Mouse (Mus musculus): Measurements from ENCODE around the gene Kat6b. TPM values are rescaled to one million over a fixed set of nuclear protein-coding genes. Genes with fewer than 3 reads are reported as not detected.

Kat6b gene
- polyA plus RNA-seq, 1 experiment, result 22.5 TPM

- Histone ChIP-seq H3K27ac (ENCODE audit: insufficient read depth, low read length) (no peak overlapping the region), H3K27me3 (ENCODE audit: control insufficient read depth, insufficient read depth, low read length) (no peaks in the 10 kb centered on the region), H3K4me3 (replicated peaks; ENCODE audit: insufficient read depth, low read depth, low read length) (no peak overlapping the region), H3K4me1 (ENCODE audit: control insufficient read depth, insufficient read depth, low read length) (peaks cover 8% of the 10 kb centered on the region)
- DNase-seq, result no peak
- TF ChIP-seq CTCF (IDR thresholded peaks at IDR 0.05; ENCODE audit: borderline replicate concordance, insufficient read depth, low read depth, low read length) (no peak), POLR2A (IDR thresholded peaks at IDR 0.05; ENCODE audit: borderline replicate concordance, insufficient read depth, low read length) (no peak)
- WGBS, result 95% methylated on average over 4 of the region's 4 CpGs
Observed at GRCm38 (mm10) chr14:21590205-21590604, 109.0 kb downstream of the Kat6b start.

- Histone ChIP-seq H3K27ac (ENCODE audit: insufficient read depth, low read length) (no peak overlapping the region), H3K4me3 (replicated peaks; ENCODE audit: insufficient read depth, low read depth, low read length) (no peak overlapping the region), H3K27me3 (ENCODE audit: control insufficient read depth, insufficient read depth, low read length) (no peaks in the 10 kb centered on the region), H3K4me1 (ENCODE audit: control insufficient read depth, insufficient read depth, low read length) (peaks cover 7% of the 10 kb centered on the region)
- no peak for TF ChIP-seq CTCF (IDR thresholded peaks at IDR 0.05; ENCODE audit: borderline replicate concordance, insufficient read depth, low read depth, low read length)
- no peak for DNase-seq
- WGBS, result 97% methylated on average over 1 of the region's 1 CpGs
Observed at GRCm38 (mm10) chr14:21592152-21592551, 110.9 kb downstream of the Kat6b start.

- DNase-seq, result no peak
- no peaks in the 10 kb centered on the region for H3K27me3 ChIP-seq (ENCODE audit: control insufficient read depth, insufficient read depth, low read length)
- H3K4me1 ChIP-seq (ENCODE audit: control insufficient read depth, insufficient read depth, low read length), result peaks cover 5% of the 10 kb centered on the region
- no peak overlapping the region for H3K4me3 ChIP-seq (replicated peaks; ENCODE audit: insufficient read depth, low read depth, low read length)
- TF ChIP-seq POLR2A (IDR thresholded peaks at IDR 0.05; ENCODE audit: borderline replicate concordance, insufficient read depth, low read length) (no peak), CTCF (IDR thresholded peaks at IDR 0.05; ENCODE audit: borderline replicate concordance, insufficient read depth, low read depth, low read length) (no peak)
- 75% methylated on average over 8 of the region's 8 CpGs for WGBS
- H3K27ac ChIP-seq (ENCODE audit: insufficient read depth, low read length), result no peak overlapping the region
Observed at GRCm38 (mm10) chr14:21592985-21593750, 111.9 kb downstream of the Kat6b start.

DNA sequence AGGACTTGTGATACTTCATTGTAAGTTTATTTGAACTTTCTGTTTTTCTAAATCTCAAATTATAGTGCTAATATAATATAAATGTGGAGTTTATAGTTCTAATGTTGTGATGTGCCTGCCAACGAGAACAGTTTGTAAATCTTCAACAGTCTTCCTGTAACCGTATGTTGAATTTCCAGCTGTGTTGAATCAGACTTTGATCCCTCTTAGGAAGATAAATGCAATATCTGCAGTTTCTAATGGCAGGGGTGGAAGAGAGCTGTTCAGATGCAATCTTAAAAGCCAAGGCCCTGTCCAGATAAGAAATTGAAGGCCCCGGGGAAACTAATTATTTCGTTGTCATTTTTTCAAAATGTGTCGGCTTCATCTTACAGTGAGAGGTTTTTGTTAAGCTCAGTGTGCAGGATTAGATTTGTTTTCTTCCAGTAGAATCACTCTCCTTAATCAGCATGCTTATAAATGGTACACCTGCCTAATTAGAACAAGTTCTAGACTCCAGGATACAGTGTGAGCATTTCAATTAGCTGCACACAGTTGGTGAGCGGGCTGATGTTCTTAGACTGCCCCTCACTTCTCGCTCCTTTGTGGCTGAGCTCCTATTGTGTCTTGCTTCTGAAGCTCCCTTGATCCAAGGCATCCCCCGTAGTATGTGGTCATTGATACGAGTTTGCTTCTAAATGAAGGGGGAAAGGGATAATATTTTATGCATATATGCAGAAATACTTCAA, 118.4 kb downstream of the Kat6b start:
- no peak for DNase-seq
- H3K27ac ChIP-seq (ENCODE audit: insufficient read depth, low read length), result no peak overlapping the region
- H3K4me1 ChIP-seq (ENCODE audit: control insufficient read depth, insufficient read depth, low read length), result peaks cover 10% of the 10 kb centered on the region
- 76% methylated on average over 9 of the region's 9 CpGs for WGBS
- H3K27me3 ChIP-seq (ENCODE audit: control insufficient read depth, insufficient read depth, low read length), result no peaks in the 10 kb centered on the region
- TF ChIP-seq CTCF (IDR thresholded peaks at IDR 0.05; ENCODE audit: borderline replicate concordance, insufficient read depth, low read depth, low read length), result no peak
- no peak for TF ChIP-seq POLR2A (IDR thresholded peaks at IDR 0.05; ENCODE audit: borderline replicate concordance, insufficient read depth, low read length)
- no peak overlapping the region for H3K4me3 ChIP-seq (replicated peaks; ENCODE audit: insufficient read depth, low read depth, low read length)

- 67% methylated on average over 5 of the region's 5 CpGs for WGBS
Observed at GRCm38 (mm10) chr14:21600174-21600566, 118.9 kb downstream of the Kat6b start.

DNA sequence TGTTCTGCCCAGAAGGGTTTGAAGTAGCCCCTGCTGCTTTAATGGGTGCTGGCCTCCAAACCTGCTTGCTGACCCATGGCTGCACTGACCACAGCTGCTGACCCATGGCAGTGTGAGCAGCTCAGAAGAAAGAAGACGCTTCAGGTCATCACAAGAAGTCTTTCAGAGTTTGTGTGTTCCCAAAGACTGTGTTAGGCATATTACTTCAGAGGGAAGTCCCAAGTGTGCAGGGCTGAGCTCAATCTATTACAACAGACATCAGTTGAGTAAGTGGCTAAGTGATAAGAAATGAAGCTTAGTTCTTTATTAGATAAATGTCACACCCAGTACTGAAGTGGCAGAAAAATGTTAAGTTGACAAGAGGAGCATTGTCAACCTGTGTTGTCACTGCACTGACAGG, 119.4 kb downstream of the Kat6b start:
- no peak for DNase-seq
- Histone ChIP-seq H3K27me3 (ENCODE audit: control insufficient read depth, insufficient read depth, low read length) (no peaks in the 10 kb centered on the region), H3K27ac (ENCODE audit: insufficient read depth, low read length) (no peak overlapping the region), H3K4me3 (replicated peaks; ENCODE audit: insufficient read depth, low read depth, low read length) (no peak overlapping the region), H3K4me1 (ENCODE audit: control insufficient read depth, insufficient read depth, low read length) (peaks cover 10% of the 10 kb centered on the region)
- no peak for TF ChIP-seq CTCF (IDR thresholded peaks at IDR 0.05; ENCODE audit: borderline replicate concordance, insufficient read depth, low read depth, low read length)
- no peak for TF ChIP-seq POLR2A (IDR thresholded peaks at IDR 0.05; ENCODE audit: borderline replicate concordance, insufficient read depth, low read length)
- 62% methylated on average over 1 of the region's 1 CpGs for WGBS

More at GRCm38 (mm10) chr14:21600174-21600566, 118.9 kb downstream of the Kat6b start:
- TF ChIP-seq POLR2A (IDR thresholded peaks at IDR 0.05; ENCODE audit: borderline replicate concordance, insufficient read depth, low read length), result no peak
- no peak for TF ChIP-seq CTCF (IDR thresholded peaks at IDR 0.05; ENCODE audit: borderline replicate concordance, insufficient read depth, low read depth, low read length)
- Histone ChIP-seq H3K27me3 (ENCODE audit: control insufficient read depth, insufficient read depth, low read length) (no peaks in the 10 kb centered on the region), H3K4me1 (ENCODE audit: control insufficient read depth, insufficient read depth, low read length) (peaks cover 10% of the 10 kb centered on the region), H3K4me3 (replicated peaks; ENCODE audit: insufficient read depth, low read depth, low read length) (no peak overlapping the region), H3K27ac (ENCODE audit: insufficient read depth, low read length) (no peak overlapping the region)
- no peak for DNase-seq

DNA sequence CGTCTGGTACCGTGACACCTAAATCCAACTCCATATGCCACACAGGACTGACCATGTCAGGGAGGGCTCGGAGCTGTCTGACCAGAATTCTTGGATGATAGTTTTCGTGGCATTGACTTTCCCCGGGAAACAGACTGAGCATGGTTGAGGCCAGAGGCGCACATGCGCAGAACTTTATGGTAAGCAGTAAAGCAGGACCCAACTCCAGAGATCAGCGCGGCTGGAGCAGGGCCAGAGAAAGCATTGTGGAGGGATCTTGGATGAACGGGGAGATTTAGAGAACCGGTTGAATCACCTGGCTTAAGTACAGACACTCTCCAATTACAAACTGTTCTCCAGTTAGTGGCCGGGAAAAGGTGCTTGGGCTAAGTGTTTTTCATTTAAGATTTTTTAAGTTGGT, 120.9 kb downstream of the Kat6b start:
- H3K4me3 ChIP-seq (replicated peaks; ENCODE audit: insufficient read depth, low read depth, low read length), result no peak overlapping the region
- no peak for DNase-seq
- 51% methylated on average over 12 of the region's 12 CpGs for WGBS
- peaks cover 10% of the 10 kb centered on the region for H3K4me1 ChIP-seq (ENCODE audit: control insufficient read depth, insufficient read depth, low read length)
- no peak for TF ChIP-seq CTCF (IDR thresholded peaks at IDR 0.05; ENCODE audit: borderline replicate concordance, insufficient read depth, low read depth, low read length)
- TF ChIP-seq POLR2A (IDR thresholded peaks at IDR 0.05; ENCODE audit: borderline replicate concordance, insufficient read depth, low read length), result no peak
- no peaks in the 10 kb centered on the region for H3K27me3 ChIP-seq (ENCODE audit: control insufficient read depth, insufficient read depth, low read length)
- no peak overlapping the region for H3K27ac ChIP-seq (ENCODE audit: insufficient read depth, low read length)

- no peak for DNase-seq
- Histone ChIP-seq H3K4me3 (replicated peaks; ENCODE audit: insufficient read depth, low read depth, low read length) (no peak overlapping the region), H3K27me3 (ENCODE audit: control insufficient read depth, insufficient read depth, low read length) (no peaks in the 10 kb centered on the region), H3K27ac (ENCODE audit: insufficient read depth, low read length) (no peak overlapping the region), H3K4me1 (ENCODE audit: control insufficient read depth, insufficient read depth, low read length) (peaks cover 14% of the 10 kb centered on the region)
- 91% methylated on average over 4 of the region's 4 CpGs for WGBS
- TF ChIP-seq CTCF (IDR thresholded peaks at IDR 0.05; ENCODE audit: borderline replicate concordance, insufficient read depth, low read depth, low read length), result no peak
- TF ChIP-seq POLR2A (IDR thresholded peaks at IDR 0.05; ENCODE audit: borderline replicate concordance, insufficient read depth, low read length), result no peak
Observed at GRCm38 (mm10) chr14:21602937-21603336, 121.7 kb downstream of the Kat6b start.
